Mouse (Mus musculus): ENCODE results near the gene Scrn3.
A peak's percentile ranks its signal among the peaks of the same experiment; 100 is the strongest.

Scrn3 gene

GRCm38 (mm10) chr2:73319218-73319617, 6.8 kb downstream of the Scrn3 start:
- no peak for DNase-seq

GRCm38 (mm10) chr2:73322991-73323390, 10.6 kb downstream of the Scrn3 start:
- no peak for DNase-seq

GRCm38 (mm10) chr2:73325871-73326270, 13.5 kb downstream of the Scrn3 start:
- DNase-seq, result peak; percentile 51

- DNase-seq, result no peak
Observed at GRCm38 (mm10) chr2:73335949-73336348, 23.5 kb downstream of the Scrn3 start.

GRCm38 (mm10) chr2:73338415-73338814, 26.0 kb downstream of the Scrn3 start:
- DNase-seq, result no peak

- no peak for DNase-seq
Observed at GRCm38 (mm10) chr2:73343701-73344100, 31.3 kb downstream of the Scrn3 start.

GRCm38 (mm10) chr2:73345204-73345603, 32.8 kb downstream of the Scrn3 start:
- DNase-seq, result no peak

GRCm38 (mm10) chr2:73346345-73347086, 34.1 kb downstream of the Scrn3 start:
- DNase-seq, result no peak

GRCm38 (mm10) chr2:73347136-73347535, 34.7 kb downstream of the Scrn3 start:
- no peak for DNase-seq

GRCm38 (mm10) chr2:73347766-73348165, 35.4 kb downstream of the Scrn3 start:
- DNase-seq, result no peak

- no peak for DNase-seq
Observed at GRCm38 (mm10) chr2:73348221-73348620, 35.8 kb downstream of the Scrn3 start.

- no peak for DNase-seq
Observed at GRCm38 (mm10) chr2:73351496-73351895, 39.1 kb downstream of the Scrn3 start.

GRCm38 (mm10) chr2:73351927-73352374, 39.5 kb downstream of the Scrn3 start:
- DNase-seq, result peak; percentile 8

- DNase-seq, result no peak
Observed at GRCm38 (mm10) chr2:73357004-73357403, 44.6 kb downstream of the Scrn3 start.

GRCm38 (mm10) chr2:73359941-73360340, 47.5 kb downstream of the Scrn3 start:
- no peak for DNase-seq

- no peak for DNase-seq
Observed at GRCm38 (mm10) chr2:73360536-73360935, 48.1 kb downstream of the Scrn3 start.

GRCm38 (mm10) chr2:73363448-73363847, 51.0 kb downstream of the Scrn3 start:
- no peak for DNase-seq

- no peak for DNase-seq
Observed at GRCm38 (mm10) chr2:73371530-73372335, 59.3 kb downstream of the Scrn3 start.

GRCm38 (mm10) chr2:73378326-73378725, 65.9 kb downstream of the Scrn3 start:
- no peak for DNase-seq

GRCm38 (mm10) chr2:73379656-73380055, 67.3 kb downstream of the Scrn3 start:
- DNase-seq, result no peak

GRCm38 (mm10) chr2:73380298-73380975, 68.0 kb downstream of the Scrn3 start:
- DNase-seq, result no peak

GRCm38 (mm10) chr2:73385172-73385571, 72.8 kb downstream of the Scrn3 start:
- no peak for DNase-seq

GRCm38 (mm10) chr2:73385641-73386355, 73.4 kb downstream of the Scrn3 start:
- no peak for DNase-seq
